Mouse (Mus musculus) heart, postnatal 0 days (tissue): ENCODE data around the gene Chd2. TPM values are rescaled to one million over a fixed set of nuclear protein-coding genes. Genes with fewer than 3 reads are reported as not detected.

ENCODE experiments used
- ATAC-seq: fragments of 200-750 bp; cut with Nextera tagmentation; 2 replicates; pipeline ENCODE4 v1.8.0; 2017; ENCODE audit warnings: low read depth, moderate number of reproducible peaks, moderate library complexity; ENCODE audit not compliant: insufficient read depth
- DNase-seq: peaks from one replicate; pipeline ENCODE4 v3.0.0-alpha.2; 2016; ENCODE audit warnings: low spot score
- H3K27ac ChIP-seq: fragments of 300-500 bp; sonication (generic); 2 replicates; pipeline ENCODE4 v1.5.1; 2014; ENCODE audit warnings: low read depth, mild to moderate bottlenecking
- H3K27me3 ChIP-seq: fragments of 300-500 bp; sonication (generic); 2 replicates; pipeline ENCODE4 v1.6.1; 2014; ENCODE audit warnings: low read length, mixed read lengths; ENCODE audit not compliant: control insufficient read depth, insufficient read depth
- H3K36me3 ChIP-seq: fragments of 300-500 bp; sonication (generic); replicated peaks from 2 replicates; pipeline ENCODE4 v1.6.1; 2014; ENCODE audit warnings: low read length, mixed read lengths; ENCODE audit not compliant: control insufficient read depth, insufficient read depth
- H3K4me1 ChIP-seq: fragments of 300-500 bp; sonication (generic); 2 replicates; pipeline ENCODE4 v1.6.1; 2014; ENCODE audit warnings: antibody characterized with exemption; ENCODE audit not compliant: control insufficient read depth, insufficient read depth
- H3K4me2 ChIP-seq: fragments of 300-500 bp; sonication (generic); 2 replicates; pipeline ENCODE4 v1.6.1; 2014; ENCODE audit warnings: low read depth, mild to moderate bottlenecking, low read length, moderate library complexity
- H3K4me3 ChIP-seq: fragments of 300-500 bp; sonication (generic); 2 replicates; pipeline ENCODE4 v1.5.1; 2014; ENCODE audit warnings: low read depth, low read length
- H3K9ac ChIP-seq: fragments of 300-500 bp; sonication (generic); replicated peaks from 2 replicates; pipeline ENCODE4 v1.6.1; 2014; ENCODE audit warnings: low read depth, low read length, mixed read lengths
- H3K9me3 ChIP-seq: fragments of 300-500 bp; sonication (generic); replicated peaks from 2 replicates; pipeline ENCODE4 v1.6.1; 2016; ENCODE audit warnings: low read length; ENCODE audit not compliant: control insufficient read depth
- CTCF ChIP-seq: IDR thresholded peaks from 2 replicates; pipeline ENCODE4 v1.5.1; 2016; ENCODE audit warnings: antibody characterized with exemption, control low read depth, low read depth
- EP300 ChIP-seq: IDR thresholded peaks from 2 replicates; pipeline ENCODE4 v1.6.1; 2016; ENCODE audit warnings: antibody characterized with exemption, low read depth
- WGBS: fragments of 180-500 bp; shearing (Covaris S2); extraction: QIAGEN DNeasy Blood & Tissue Kit; methylation state at CpG from one replicate; pipeline ENCODE4 v1.1.7; 2014; 5-methylcytosine and 5-hydroxymethylcytosine counted together
- polyA plus RNA-seq: library from polyadenylated mRNA; unstranded; fragments of >200 nt; fragmentation: Nextera tagmentation; extraction: Ambion mirVana; gene quantifications from 2 replicates; pipeline ENCODE4 v1.2.1, GENCODE M21; 2015
- total RNA-seq: library from RNA; depleted of rRNA; stranded (reverse); fragments of >200 nt; gene quantifications from 2 replicates; pipeline ENCODE4 v1.2.3, GENCODE M21; 2014; ENCODE audit warnings: low replicate concordance

Gene Chd2
- total and polyA plus RNA-seq, 2 experiments from 2014 or later: 31.1 to 65.5 TPM

DNA sequence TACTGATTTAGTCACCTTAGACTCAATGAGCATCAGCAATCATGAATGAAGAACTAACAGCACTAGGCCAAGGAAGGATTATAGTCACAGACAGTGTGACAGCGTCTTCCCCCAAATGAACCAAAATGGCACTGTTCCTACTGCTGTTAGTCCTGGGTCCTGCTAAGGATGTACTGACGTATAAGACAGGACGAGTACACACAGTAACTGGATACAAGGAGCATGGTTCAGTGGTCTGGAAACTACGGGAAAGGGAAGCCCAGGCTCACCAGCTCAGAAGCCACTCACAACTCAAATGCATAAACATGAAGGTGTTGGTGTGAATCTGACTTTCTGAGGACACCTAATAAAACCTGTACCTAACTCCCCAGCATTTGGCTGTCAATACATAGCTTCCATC, 27.1 kb downstream of the Chd2 start:
- DNase-seq (no peak), ATAC-seq (no peak)
- no peak overlapping the region for H3K4me2 ChIP-seq
- H3K9ac ChIP-seq: no peak overlapping the region
- TF ChIP-seq CTCF (no peak), EP300 (no peak)
- no peak overlapping the region for H3K4me3 ChIP-seq
- 73% methylated on average over 4 of the region's 4 CpGs for WGBS
- no peaks in the 10 kb centered on the region for H3K4me1 ChIP-seq
- no peaks in the 10 kb centered on the region for H3K27me3 ChIP-seq
- H3K9me3 ChIP-seq: no peaks in the 10 kb centered on the region
- H3K27ac ChIP-seq: peak overlapping the region; percentile 0; the same call in 1 of the 2 replicates
- H3K36me3 ChIP-seq: peaks cover 79% of the 10 kb centered on the region

DNA sequence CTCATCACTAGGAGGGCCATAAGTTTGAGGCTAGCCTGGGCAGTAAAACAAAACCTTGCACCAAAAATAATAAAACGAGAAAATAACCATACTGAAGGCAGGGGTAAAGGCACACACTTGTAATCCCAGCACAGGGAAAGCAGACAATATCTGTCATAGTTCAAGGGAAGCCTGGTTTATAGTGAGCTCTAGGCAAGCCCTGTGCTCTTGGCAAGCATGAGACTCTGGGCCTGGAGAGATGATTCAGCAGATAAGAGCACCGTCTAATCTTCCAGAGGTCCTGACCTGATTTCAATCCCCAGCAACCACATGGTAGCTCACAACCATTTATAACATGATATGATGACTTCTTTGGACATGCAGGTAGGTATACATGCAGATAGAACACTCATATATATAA, 29.2 kb downstream of the Chd2 start:
- TF ChIP-seq CTCF (no peak), EP300 (no peak)
- Histone ChIP-seq H3K9me3 (no peaks in the 10 kb centered on the region), H3K4me1 (peaks cover 5% of the 10 kb centered on the region; the same call in 1 of the 2 replicates), H3K27me3 (no peaks in the 10 kb centered on the region), H3K4me3 (no peak overlapping the region), H3K9ac (no peak overlapping the region), H3K36me3 (peaks cover 80% of the 10 kb centered on the region), H3K4me2 (no peak overlapping the region), H3K27ac (no peak overlapping the region)
- WGBS: 48% methylated on average over 2 of the region's 2 CpGs
- ATAC-seq (no peak), DNase-seq (no peak)

DNA sequence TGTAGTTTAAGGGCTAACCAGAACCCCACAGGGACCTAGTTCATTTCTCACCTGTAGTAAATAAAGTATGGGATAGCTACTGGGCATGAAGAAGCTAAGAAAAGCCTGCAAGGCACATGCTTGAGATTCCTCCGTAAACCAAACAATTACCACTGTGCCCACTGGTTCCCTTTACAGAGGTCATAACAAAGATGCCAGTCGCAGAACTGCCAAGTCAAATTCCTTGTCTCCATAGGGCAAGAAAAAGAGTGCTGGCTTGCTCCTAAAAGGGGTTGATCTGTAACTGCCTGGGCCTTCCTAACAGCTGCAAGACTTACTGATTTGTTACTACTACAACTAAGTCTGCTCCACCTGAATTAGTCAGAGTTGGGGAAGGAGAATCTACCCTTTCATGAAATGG, 32.9 kb downstream of the Chd2 start:
- Histone ChIP-seq H3K36me3 (peaks cover 83% of the 10 kb centered on the region), H3K27me3 (no peaks in the 10 kb centered on the region), H3K4me3 (no peak overlapping the region), H3K4me2 (no peak overlapping the region), H3K27ac (peak overlapping the region; percentile 38), H3K9me3 (no peaks in the 10 kb centered on the region), H3K9ac (no peak overlapping the region), H3K4me1 (peaks cover 5% of the 10 kb centered on the region; the same call in 1 of the 2 replicates)
- ATAC-seq: no peak
- no peak for DNase-seq
- 66% methylated on average over 2 of the region's 2 CpGs for WGBS
- TF ChIP-seq EP300 (no peak), CTCF (no peak)

DNA sequence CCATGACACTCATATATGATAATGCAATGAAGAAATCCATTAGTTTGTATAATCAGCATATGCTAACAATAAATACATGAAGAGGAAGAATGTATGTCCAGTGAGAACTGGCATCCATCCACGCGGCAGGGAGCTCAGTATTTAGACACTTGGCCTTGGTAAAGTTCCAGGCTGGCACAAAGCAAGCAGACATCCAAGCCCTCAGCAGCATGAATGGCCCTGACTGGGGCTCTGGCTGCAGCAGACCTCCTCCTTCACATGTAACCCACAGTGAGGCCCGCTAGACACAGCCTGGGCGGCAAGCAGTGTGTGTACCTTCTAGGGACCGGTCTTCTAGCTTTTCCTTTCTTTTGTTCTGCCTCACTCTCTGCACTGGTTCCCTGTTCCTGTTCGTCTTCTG, 34.1 kb downstream of the Chd2 start:
- Histone ChIP-seq H3K9ac (no peak overlapping the region), H3K4me1 (peaks cover 5% of the 10 kb centered on the region; the same call in 1 of the 2 replicates), H3K4me2 (no peak overlapping the region), H3K9me3 (no peaks in the 10 kb centered on the region), H3K4me3 (no peak overlapping the region), H3K27me3 (no peaks in the 10 kb centered on the region), H3K36me3 (peaks cover 82% of the 10 kb centered on the region), H3K27ac (peak overlapping the region; percentile 26)
- peak; percentile 31 for DNase-seq
- WGBS: 70% methylated on average over 6 of the region's 6 CpGs
- TF ChIP-seq CTCF (no peak), EP300 (no peak)
- ATAC-seq: peak; percentile 76

DNA sequence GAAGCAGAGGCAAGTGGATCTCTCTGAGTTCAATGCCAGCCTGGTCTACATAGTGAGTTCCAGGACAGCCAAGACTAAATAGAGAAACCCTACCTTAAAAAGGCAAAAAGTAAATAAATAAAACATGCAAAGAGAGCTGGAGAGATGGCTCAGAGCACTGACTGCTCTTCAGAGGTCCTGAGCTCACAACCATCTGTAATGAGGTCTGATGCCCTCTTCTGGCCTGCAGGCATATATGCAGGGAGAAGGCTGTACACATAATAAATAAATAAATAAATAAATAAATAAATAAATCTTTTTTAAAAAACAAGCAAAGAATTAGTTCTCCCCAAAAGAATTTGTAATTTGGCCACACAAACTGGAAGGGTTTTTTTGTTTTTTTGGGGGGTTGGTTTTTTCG, 34.8 kb downstream of the Chd2 start:
- no peak overlapping the region for H3K4me3 ChIP-seq
- ATAC-seq (no peak), DNase-seq (no peak)
- no peak for TF ChIP-seq EP300
- peak; percentile 34 for TF ChIP-seq CTCF
- peaks cover 5% of the 10 kb centered on the region; the same call in 1 of the 2 replicates for H3K4me1 ChIP-seq
- H3K27me3 ChIP-seq: no peaks in the 10 kb centered on the region
- no peaks in the 10 kb centered on the region for H3K9me3 ChIP-seq
- no peak overlapping the region for H3K27ac ChIP-seq
- 88% methylated on average over 1 of the region's 1 CpGs for WGBS
- H3K9ac ChIP-seq: no peak overlapping the region
- no peak overlapping the region for H3K4me2 ChIP-seq
- peaks cover 85% of the 10 kb centered on the region for H3K36me3 ChIP-seq

DNA sequence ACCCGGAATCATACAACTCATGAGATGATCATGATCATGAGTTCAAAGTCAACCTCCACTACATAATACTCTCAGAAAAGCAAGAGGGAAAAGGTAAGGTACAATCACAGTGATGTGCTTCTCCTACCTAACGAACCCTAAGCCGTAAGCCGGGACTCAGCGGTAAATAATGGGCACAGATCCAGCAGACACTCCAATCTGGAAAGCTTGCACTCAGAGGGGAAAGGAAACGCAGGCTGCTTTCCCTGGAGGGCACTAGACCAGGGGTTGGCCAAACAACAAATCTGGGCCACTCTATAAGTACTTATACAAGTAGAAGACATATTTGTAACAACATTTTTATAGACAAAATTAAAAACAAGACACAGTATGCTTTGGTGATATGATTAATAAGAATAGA, 36.4 kb downstream of the Chd2 start:
- peaks cover 91% of the 10 kb centered on the region for H3K36me3 ChIP-seq
- no peak for ATAC-seq

More for the DNA sequence above, 36.4 kb downstream of the Chd2 start:
- no peak overlapping the region for H3K27ac ChIP-seq
- whole genome bisulfite sequencing: 45% methylated on average over 6 of the region's 6 CpGs
- peaks cover 5% of the 10 kb centered on the region; the same call in 1 of the 2 replicates for H3K4me1 ChIP-seq
- H3K4me2 ChIP-seq: no peak overlapping the region
- H3K9me3 ChIP-seq: no peaks in the 10 kb centered on the region
- H3K27me3 ChIP-seq: no peaks in the 10 kb centered on the region
- H3K4me3 ChIP-seq: no peak overlapping the region
- no peak overlapping the region for H3K9ac ChIP-seq
- TF ChIP-seq EP300 (no peak), CTCF (no peak)
- DNase-seq: no peak
